Mouse (Mus musculus) fibroblast of lung, adult 2 months (primary cell): ENCODE data around the gene Unc13a.

Source experiments
- DNase-seq: peaks from one replicate; pipeline ENCODE4 v3.0.0-alpha.2; 2011; ENCODE audit warnings: low read depth

The Unc13a gene

GRCm38 (mm10) chr8:71665331-71666130 is 6.0 kb downstream of the Unc13a start:
- no peak for DNase-seq

GRCm38 (mm10) chr8:71660325-71661120 is 11.0 kb downstream of the Unc13a start:
- DNase-seq, result no peak

- no peak for DNase-seq
Measured at GRCm38 (mm10) chr8:71659751-71660150, 11.8 kb downstream of the Unc13a start.

- DNase-seq, result no peak
Measured at GRCm38 (mm10) chr8:71658515-71659049, 13.0 kb downstream of the Unc13a start.

- no peak for DNase-seq
Measured at GRCm38 (mm10) chr8:71657816-71658215, 13.7 kb downstream of the Unc13a start.

- DNase-seq, result no peak
Measured at GRCm38 (mm10) chr8:71654600-71654999, 17.0 kb downstream of the Unc13a start.

- DNase-seq, result no peak
Measured at GRCm38 (mm10) chr8:71645510-71645909, 26.0 kb downstream of the Unc13a start.

GRCm38 (mm10) chr8:71639318-71639717 is 32.2 kb downstream of the Unc13a start:
- DNase-seq, result no peak

- no peak for DNase-seq
Measured at GRCm38 (mm10) chr8:71638321-71638720, 33.2 kb downstream of the Unc13a start.

- DNase-seq, result no peak
Measured at GRCm38 (mm10) chr8:71637149-71638095, 34.1 kb downstream of the Unc13a start.

GRCm38 (mm10) chr8:71633981-71634667 is 37.4 kb downstream of the Unc13a start:
- no peak for DNase-seq

- no peak for DNase-seq
Measured at GRCm38 (mm10) chr8:71633164-71633563, 38.4 kb downstream of the Unc13a start.

- no peak for DNase-seq
Measured at GRCm38 (mm10) chr8:71631897-71632296, 39.7 kb downstream of the Unc13a start.

GRCm38 (mm10) chr8:71630761-71631160 is 40.8 kb downstream of the Unc13a start:
- no peak for DNase-seq

GRCm38 (mm10) chr8:71629781-71630212 is 41.8 kb downstream of the Unc13a start:
- no peak for DNase-seq

GRCm38 (mm10) chr8:71629096-71629697 is 42.4 kb downstream of the Unc13a start:
- peak; percentile 65 for DNase-seq

GRCm38 (mm10) chr8:71628396-71629095 is 43.0 kb downstream of the Unc13a start:
- no peak for DNase-seq

- no peak for DNase-seq
Measured at GRCm38 (mm10) chr8:71627265-71628099, 44.1 kb downstream of the Unc13a start.

- no peak for DNase-seq
Measured at GRCm38 (mm10) chr8:71626753-71627152, 44.8 kb downstream of the Unc13a start.
